Mouse (Mus musculus): ENCODE measurements around the gene Grin2a. TPM values are rescaled to one million over a fixed set of nuclear protein-coding genes. Genes with fewer than 3 reads are reported as not detected.

Grin2a gene
- polyA plus RNA-seq, 1 experiment from 2014 or later = 0.65 TPM

DNA sequence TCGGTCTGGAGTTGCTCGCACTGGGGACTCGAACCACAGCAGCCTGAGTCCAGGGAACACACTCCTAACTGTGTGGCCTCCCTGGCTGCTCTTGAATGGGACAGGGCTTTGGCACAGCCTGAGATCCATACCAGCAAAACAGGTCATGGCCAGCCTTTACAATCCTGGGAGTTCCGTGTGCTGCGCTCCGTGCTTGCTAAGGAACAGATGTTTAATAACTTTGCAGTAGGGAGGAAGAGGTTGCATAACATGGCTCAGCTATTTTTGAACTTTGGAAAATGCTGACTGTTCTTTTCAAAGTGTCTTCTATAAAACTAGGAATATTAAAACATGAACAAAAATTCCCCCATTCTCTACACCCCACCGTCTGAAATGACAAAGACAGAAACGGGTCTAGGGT, 238.5 kb downstream of the Grin2a start:
- Histone ChIP-seq H3K4me3 (replicated peaks; ENCODE audit: low read length) (no peak overlapping the region), H3K9ac (ENCODE audit: low read length) (no peak overlapping the region), H3K4me1 (ENCODE audit: control insufficient read depth, insufficient read depth, low read length) (no peaks in the 10 kb centered on the region), H3K36me3 (ENCODE audit: control insufficient read depth, insufficient read depth, low read length) (no peaks in the 10 kb centered on the region), H3K4me2 (ENCODE audit: low read depth, low read length) (no peak overlapping the region), H3K27me3 (ENCODE audit: control insufficient read depth, insufficient read depth, low read length) (no peaks in the 10 kb centered on the region), H3K27ac (ENCODE audit: low read length) (no peak overlapping the region), H3K9me3 (replicated peaks; ENCODE audit: control insufficient read depth, low read length) (no peaks in the 10 kb centered on the region)
- whole genome bisulfite sequencing = 78% methylated on average over 8 of the region's 8 CpGs
- ATAC-seq (ENCODE audit: insufficient read depth, low FRiP score) = no peak

DNA sequence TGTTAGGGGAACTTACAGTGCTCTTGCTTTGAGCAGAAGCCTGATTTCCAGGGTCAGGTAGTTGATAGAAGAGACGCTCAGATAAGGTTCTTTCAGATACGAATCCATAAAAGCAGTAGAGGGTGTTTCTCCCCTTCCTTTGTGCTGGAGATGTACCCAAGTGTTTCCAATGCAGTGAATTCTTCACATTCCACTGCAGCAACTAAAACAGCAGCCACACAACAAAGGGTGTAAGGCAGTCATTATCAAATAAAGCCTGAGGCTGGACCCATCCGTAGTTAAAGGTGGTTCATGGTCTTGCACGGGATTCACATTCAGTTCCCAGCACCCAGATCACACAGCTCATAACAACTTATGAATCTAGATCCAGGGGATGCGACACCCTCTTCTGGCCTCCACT, 241.3 kb downstream of the Grin2a start:
- H3K9ac ChIP-seq (ENCODE audit: low read length) = no peak overlapping the region
- no peak overlapping the region for H3K27ac ChIP-seq (ENCODE audit: low read length)
- no peaks in the 10 kb centered on the region for H3K9me3 ChIP-seq (replicated peaks; ENCODE audit: control insufficient read depth, low read length)
- H3K4me1 ChIP-seq (ENCODE audit: control insufficient read depth, insufficient read depth, low read length) = no peaks in the 10 kb centered on the region
- H3K4me3 ChIP-seq (replicated peaks; ENCODE audit: low read length) = no peak overlapping the region
- no peak overlapping the region for H3K4me2 ChIP-seq (ENCODE audit: low read depth, low read length)
- H3K36me3 ChIP-seq (ENCODE audit: control insufficient read depth, insufficient read depth, low read length) = no peaks in the 10 kb centered on the region
- no peaks in the 10 kb centered on the region for H3K27me3 ChIP-seq (ENCODE audit: control insufficient read depth, insufficient read depth, low read length)
- 79% methylated on average over 5 of the region's 5 CpGs for WGBS
- no peak for ATAC-seq (ENCODE audit: insufficient read depth, low FRiP score)

DNA sequence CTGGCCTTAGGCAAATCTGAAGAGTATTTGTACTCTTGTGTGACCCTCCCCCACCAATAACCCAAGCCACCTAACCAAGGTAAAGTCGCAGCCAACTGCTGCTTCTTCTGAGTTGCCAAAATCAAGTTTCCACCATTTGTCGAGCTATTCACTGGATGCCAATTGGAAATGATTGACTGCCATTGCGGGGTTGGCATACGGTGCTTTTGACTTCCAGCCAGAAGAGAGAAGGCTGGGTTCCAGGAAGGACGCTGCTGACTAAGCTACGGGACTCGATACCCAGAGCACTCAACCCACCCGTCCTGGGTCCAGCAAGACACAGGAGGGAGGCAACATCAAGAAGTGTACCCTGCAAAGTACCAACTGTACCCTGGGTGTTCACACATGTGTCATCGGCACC, 242.3 kb downstream of the Grin2a start:
- Histone ChIP-seq H3K9ac (ENCODE audit: low read length) (no peak overlapping the region), H3K27me3 (ENCODE audit: control insufficient read depth, insufficient read depth, low read length) (no peaks in the 10 kb centered on the region), H3K9me3 (replicated peaks; ENCODE audit: control insufficient read depth, low read length) (no peaks in the 10 kb centered on the region), H3K36me3 (ENCODE audit: control insufficient read depth, insufficient read depth, low read length) (no peaks in the 10 kb centered on the region), H3K27ac (ENCODE audit: low read length) (no peak overlapping the region), H3K4me3 (replicated peaks; ENCODE audit: low read length) (no peak overlapping the region), H3K4me1 (ENCODE audit: control insufficient read depth, insufficient read depth, low read length) (no peaks in the 10 kb centered on the region), H3K4me2 (ENCODE audit: low read depth, low read length) (no peak overlapping the region)
- ATAC-seq (ENCODE audit: insufficient read depth, low FRiP score) = no peak
- 91% methylated on average over 9 of the region's 9 CpGs for WGBS

DNA sequence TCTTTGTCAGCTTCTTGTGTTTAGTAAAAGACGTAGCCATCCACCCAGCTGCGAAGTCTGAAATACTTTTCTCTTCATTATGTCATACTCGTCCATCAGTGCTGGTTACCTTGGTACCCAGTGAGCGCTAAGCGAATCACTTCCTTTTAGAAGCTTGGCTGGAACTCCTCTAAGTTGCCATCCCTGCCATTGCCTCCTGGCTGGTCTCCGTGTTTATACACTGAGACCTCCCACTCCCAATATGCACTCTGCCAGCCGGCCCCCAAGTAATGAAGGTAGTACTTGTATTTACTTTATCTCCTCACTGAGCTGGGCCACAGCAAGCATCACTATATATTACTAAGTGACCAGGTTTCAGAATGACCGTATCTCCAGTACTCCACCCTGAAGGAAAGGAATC, 242.8 kb downstream of the Grin2a start:
- no peak for ATAC-seq (ENCODE audit: insufficient read depth, low FRiP score)
- no peak overlapping the region for H3K9ac ChIP-seq (ENCODE audit: low read length)
- H3K4me2 ChIP-seq (ENCODE audit: low read depth, low read length) = no peak overlapping the region
- H3K36me3 ChIP-seq (ENCODE audit: control insufficient read depth, insufficient read depth, low read length) = no peaks in the 10 kb centered on the region
- no peaks in the 10 kb centered on the region for H3K9me3 ChIP-seq (replicated peaks; ENCODE audit: control insufficient read depth, low read length)
- no peak overlapping the region for H3K4me3 ChIP-seq (replicated peaks; ENCODE audit: low read length)
- H3K27ac ChIP-seq (ENCODE audit: low read length) = no peak overlapping the region
- H3K4me1 ChIP-seq (ENCODE audit: control insufficient read depth, insufficient read depth, low read length) = no peaks in the 10 kb centered on the region
- no peaks in the 10 kb centered on the region for H3K27me3 ChIP-seq (ENCODE audit: control insufficient read depth, insufficient read depth, low read length)
- WGBS = 72% methylated on average over 8 of the region's 8 CpGs

DNA sequence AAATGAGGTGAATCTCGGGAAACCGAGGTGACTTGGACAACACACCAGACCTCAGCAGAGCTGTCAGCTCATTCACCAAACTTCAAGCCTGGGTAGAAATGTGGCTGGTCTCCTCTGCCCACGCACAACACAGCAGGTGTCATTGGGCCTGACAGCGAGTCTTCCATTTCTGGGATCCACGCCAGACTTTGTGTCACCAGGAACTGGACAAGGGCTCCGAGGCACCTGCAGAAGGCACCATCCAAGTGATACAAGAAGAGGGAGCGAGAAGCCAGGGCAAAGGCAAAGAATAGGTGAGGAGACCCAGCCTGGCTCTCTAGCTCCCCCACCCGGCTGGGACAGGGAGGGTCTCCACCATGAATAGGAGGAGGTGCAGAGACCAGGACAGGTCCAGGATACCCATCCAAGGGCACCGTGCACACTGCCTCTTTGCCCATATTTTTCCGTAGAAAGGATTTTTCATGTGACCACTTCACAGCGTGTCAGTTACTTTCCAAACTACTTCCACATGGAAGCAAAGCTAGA, 244.3 kb downstream of the Grin2a start:
- Histone ChIP-seq H3K4me1 (ENCODE audit: control insufficient read depth, insufficient read depth, low read length) (no peaks in the 10 kb centered on the region), H3K4me3 (replicated peaks; ENCODE audit: low read length) (no peak overlapping the region), H3K27me3 (ENCODE audit: control insufficient read depth, insufficient read depth, low read length) (no peaks in the 10 kb centered on the region), H3K27ac (ENCODE audit: low read length) (no peak overlapping the region), H3K9ac (ENCODE audit: low read length) (no peak overlapping the region), H3K9me3 (replicated peaks; ENCODE audit: control insufficient read depth, low read length) (no peaks in the 10 kb centered on the region), H3K4me2 (ENCODE audit: low read depth, low read length) (no peak overlapping the region), H3K36me3 (ENCODE audit: control insufficient read depth, insufficient read depth, low read length) (no peaks in the 10 kb centered on the region)
- no peak for ATAC-seq (ENCODE audit: insufficient read depth, low FRiP score)
- WGBS = 71% methylated on average over 11 of the region's 11 CpGs

DNA sequence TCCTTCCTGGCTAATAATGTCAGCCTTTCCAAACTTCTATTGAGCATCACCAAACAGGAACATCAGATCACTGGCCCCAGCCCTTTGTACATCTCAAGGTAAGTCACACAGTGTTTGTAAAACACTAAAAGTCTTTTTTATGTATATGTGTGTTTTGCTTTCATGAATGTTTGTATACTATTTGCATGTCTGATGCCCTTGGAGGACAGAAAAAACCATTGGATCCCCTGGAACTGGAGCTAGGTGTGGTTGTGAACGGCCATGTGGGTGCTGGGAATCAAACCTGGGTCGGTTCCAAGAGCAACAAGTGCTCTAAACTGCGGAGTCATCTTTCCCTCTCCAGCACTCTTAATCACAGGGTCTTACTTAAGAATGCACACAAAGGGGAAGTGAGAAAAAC, 245.7 kb downstream of the Grin2a start:
- no peak overlapping the region for H3K27ac ChIP-seq (ENCODE audit: low read length)
- no peak overlapping the region for H3K4me3 ChIP-seq (replicated peaks; ENCODE audit: low read length)
- H3K9me3 ChIP-seq (replicated peaks; ENCODE audit: control insufficient read depth, low read length) = no peaks in the 10 kb centered on the region
- H3K4me1 ChIP-seq (ENCODE audit: control insufficient read depth, insufficient read depth, low read length) = no peaks in the 10 kb centered on the region
- ATAC-seq (ENCODE audit: insufficient read depth, low FRiP score) = no peak
- H3K4me2 ChIP-seq (ENCODE audit: low read depth, low read length) = no peak overlapping the region
- no peaks in the 10 kb centered on the region for H3K27me3 ChIP-seq (ENCODE audit: control insufficient read depth, insufficient read depth, low read length)
- H3K9ac ChIP-seq (ENCODE audit: low read length) = no peak overlapping the region
- 87% methylated on average over 3 of the region's 3 CpGs for WGBS
- no peaks in the 10 kb centered on the region for H3K36me3 ChIP-seq (ENCODE audit: control insufficient read depth, insufficient read depth, low read length)

DNA sequence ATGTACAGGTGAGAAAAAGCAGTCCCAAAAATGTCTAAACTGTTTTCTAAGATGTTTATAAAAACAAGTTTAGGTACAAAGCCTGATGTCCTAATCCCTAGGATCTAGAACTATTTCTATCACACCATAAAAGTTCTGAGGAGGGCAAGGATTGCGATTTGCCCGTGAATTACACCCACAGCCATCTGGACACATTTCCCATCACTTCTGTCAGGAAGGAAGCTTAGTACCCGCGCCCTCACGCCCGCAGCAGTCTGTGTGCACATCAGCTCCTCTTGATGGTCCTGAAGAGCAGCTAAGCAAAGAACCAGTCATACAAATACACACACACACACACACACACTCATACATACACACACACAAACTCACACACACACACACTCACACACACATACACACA, 252.9 kb downstream of the Grin2a start:
- no peak overlapping the region for H3K9ac ChIP-seq (ENCODE audit: low read length)
- H3K36me3 ChIP-seq (ENCODE audit: control insufficient read depth, insufficient read depth, low read length) = no peaks in the 10 kb centered on the region
- H3K27ac ChIP-seq (ENCODE audit: low read length) = no peak overlapping the region
- no peak overlapping the region for H3K4me2 ChIP-seq (ENCODE audit: low read depth, low read length)
- no peaks in the 10 kb centered on the region for H3K9me3 ChIP-seq (replicated peaks; ENCODE audit: control insufficient read depth, low read length)
- no peaks in the 10 kb centered on the region for H3K27me3 ChIP-seq (ENCODE audit: control insufficient read depth, insufficient read depth, low read length)
- no peak for ATAC-seq (ENCODE audit: insufficient read depth, low FRiP score)
- H3K4me3 ChIP-seq (replicated peaks; ENCODE audit: low read length) = no peak overlapping the region
- H3K4me1 ChIP-seq (ENCODE audit: control insufficient read depth, insufficient read depth, low read length) = no peaks in the 10 kb centered on the region
- 86% methylated on average over 6 of the region's 6 CpGs for WGBS

DNA sequence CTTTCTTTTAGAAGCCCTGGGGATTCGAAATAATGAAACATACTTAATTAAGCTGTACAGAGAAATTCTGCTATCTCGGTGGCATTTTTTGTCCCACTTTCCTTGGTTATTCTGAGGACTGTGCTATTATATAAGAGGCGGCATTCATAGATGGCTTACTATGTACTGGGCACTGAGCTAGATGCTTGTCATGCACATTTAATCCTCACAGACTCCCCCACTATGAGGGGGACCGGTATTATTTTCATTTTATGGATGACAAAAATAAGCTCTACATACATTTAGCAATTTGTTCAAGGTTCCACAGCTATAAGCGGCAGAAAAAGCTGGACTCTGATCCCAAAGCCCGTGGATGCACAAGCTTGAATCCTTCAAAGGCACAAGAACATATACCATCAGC, 256.7 kb downstream of the Grin2a start:
- no peak overlapping the region for H3K4me2 ChIP-seq (ENCODE audit: low read depth, low read length)
- H3K27me3 ChIP-seq (ENCODE audit: control insufficient read depth, insufficient read depth, low read length) = no peaks in the 10 kb centered on the region
- ATAC-seq (ENCODE audit: insufficient read depth, low FRiP score) = no peak
- no peak overlapping the region for H3K27ac ChIP-seq (ENCODE audit: low read length)
- no peak overlapping the region for H3K9ac ChIP-seq (ENCODE audit: low read length)
- 86% methylated on average over 6 of the region's 6 CpGs for WGBS
- H3K9me3 ChIP-seq (replicated peaks; ENCODE audit: control insufficient read depth, low read length) = no peaks in the 10 kb centered on the region
- H3K4me1 ChIP-seq (ENCODE audit: control insufficient read depth, insufficient read depth, low read length) = no peaks in the 10 kb centered on the region
- H3K4me3 ChIP-seq (replicated peaks; ENCODE audit: low read length) = no peak overlapping the region
- no peaks in the 10 kb centered on the region for H3K36me3 ChIP-seq (ENCODE audit: control insufficient read depth, insufficient read depth, low read length)

DNA sequence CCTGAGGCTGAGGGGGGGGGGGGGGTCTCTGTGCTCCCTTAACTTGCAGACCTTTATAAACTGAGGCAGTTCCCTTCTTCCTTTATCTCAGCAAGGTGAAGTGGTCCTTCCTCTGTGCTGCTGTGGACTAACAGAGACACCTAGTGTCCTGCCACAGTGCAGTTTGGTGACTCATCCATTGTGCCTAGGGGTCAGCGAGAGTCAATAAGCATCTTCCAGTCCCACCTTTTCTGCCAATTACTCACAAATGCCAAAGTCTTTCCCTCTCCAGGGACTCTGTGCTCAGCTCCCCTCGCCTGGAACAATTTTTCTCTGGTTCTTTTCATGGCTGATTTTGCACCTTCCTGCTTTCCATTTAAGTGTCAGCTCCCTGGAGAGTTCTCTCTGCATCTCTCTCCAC, 258.2 kb downstream of the Grin2a start:
- Histone ChIP-seq H3K4me3 (replicated peaks; ENCODE audit: low read length) (no peak overlapping the region), H3K4me1 (ENCODE audit: control insufficient read depth, insufficient read depth, low read length) (no peaks in the 10 kb centered on the region), H3K9ac (ENCODE audit: low read length) (no peak overlapping the region), H3K9me3 (replicated peaks; ENCODE audit: control insufficient read depth, low read length) (no peaks in the 10 kb centered on the region), H3K4me2 (ENCODE audit: low read depth, low read length) (no peak overlapping the region), H3K36me3 (ENCODE audit: control insufficient read depth, insufficient read depth, low read length) (no peaks in the 10 kb centered on the region), H3K27ac (ENCODE audit: low read length) (no peak overlapping the region), H3K27me3 (ENCODE audit: control insufficient read depth, insufficient read depth, low read length) (no peaks in the 10 kb centered on the region)
- 26% methylated on average over 2 of the region's 2 CpGs for WGBS
- ATAC-seq (ENCODE audit: insufficient read depth, low FRiP score) = no peak
